Mouse (Mus musculus) midbrain, embryonic 10.5 days (tissue): ENCODE measurements at regions not wholly inside any gene's neighbourhood (a gene's known extent, or its start where the extent isn't known, plus 50 kb on each side); places are given as distances from the start of the nearest gene placed in this dataset.
A peak's percentile ranks its signal among the peaks of the same experiment; 100 is the strongest.

Source experiments
- DNase-seq: peaks from one replicate; pipeline ENCODE4 v3.0.0-alpha.2; 2017; ENCODE audit warnings: low spot score
- H3K27ac ChIP-seq: fragments of 300-500 bp; sonication (generic); replicated peaks from 2 replicates; pipeline ENCODE4 v1.5.1; 2016; ENCODE audit warnings: mild to moderate bottlenecking
- H3K27me3 ChIP-seq: fragments of 300-500 bp; sonication (generic); 2 replicates; pipeline ENCODE4 v1.6.1; 2016; ENCODE audit warnings: low read depth, mild to moderate bottlenecking; ENCODE audit not compliant: poor library complexity, severe bottlenecking
- H3K36me3 ChIP-seq: fragments of 300-500 bp; sonication (generic); 2 replicates; pipeline ENCODE4 v1.6.1; 2016; ENCODE audit warnings: mild to moderate bottlenecking, moderate library complexity
- H3K4me1 ChIP-seq: fragments of 300-500 bp; sonication (generic); 2 replicates; pipeline ENCODE4 v1.6.1; 2016
- H3K4me3 ChIP-seq: fragments of 300-500 bp; sonication (generic); 2 replicates; pipeline ENCODE4 v1.5.1; 2016; ENCODE audit warnings: mild to moderate bottlenecking, moderate library complexity
- H3K9me3 ChIP-seq: fragments of 300-500 bp; sonication (generic); replicated peaks from 2 replicates; pipeline ENCODE4 v1.6.1; 2016; ENCODE audit warnings: mild to moderate bottlenecking
- WGBS: fragments of 180-500 bp; shearing (Covaris S2); methylation state at CpG from one replicate; pipeline ENCODE4 v1.1.7; 2016; 5-methylcytosine and 5-hydroxymethylcytosine counted together

DNA sequence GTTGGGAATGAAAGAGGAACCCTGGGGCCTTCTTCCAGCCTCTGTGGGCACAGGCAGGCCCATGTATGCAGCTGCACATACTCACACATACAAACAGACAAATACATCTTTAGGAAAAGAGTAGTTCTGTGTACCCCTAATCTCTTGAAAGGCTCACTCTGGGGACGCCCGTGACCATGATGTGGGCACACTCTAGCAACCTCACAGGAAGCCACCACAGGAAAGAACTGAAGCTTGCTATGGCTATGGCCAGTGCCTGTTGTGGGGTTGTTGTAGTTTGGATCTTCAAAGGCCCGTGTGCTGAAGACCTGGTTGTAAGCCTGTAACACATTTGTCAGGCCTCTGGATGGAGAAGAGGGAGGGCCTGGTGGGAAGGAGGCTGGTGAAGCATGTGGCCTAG is 175.4 kb upstream of the Prok2 start:
- WGBS: 84% methylated on average over 3 of the region's 3 CpGs
- no peak for DNase-seq
- Histone ChIP-seq H3K27me3 (peaks cover 87% of the 10 kb centered on the region), H3K27ac (no peak overlapping the region), H3K36me3 (no peaks in the 10 kb centered on the region), H3K4me1 (no peaks in the 10 kb centered on the region), H3K4me3 (no peak overlapping the region), H3K9me3 (no peaks in the 10 kb centered on the region)

DNA sequence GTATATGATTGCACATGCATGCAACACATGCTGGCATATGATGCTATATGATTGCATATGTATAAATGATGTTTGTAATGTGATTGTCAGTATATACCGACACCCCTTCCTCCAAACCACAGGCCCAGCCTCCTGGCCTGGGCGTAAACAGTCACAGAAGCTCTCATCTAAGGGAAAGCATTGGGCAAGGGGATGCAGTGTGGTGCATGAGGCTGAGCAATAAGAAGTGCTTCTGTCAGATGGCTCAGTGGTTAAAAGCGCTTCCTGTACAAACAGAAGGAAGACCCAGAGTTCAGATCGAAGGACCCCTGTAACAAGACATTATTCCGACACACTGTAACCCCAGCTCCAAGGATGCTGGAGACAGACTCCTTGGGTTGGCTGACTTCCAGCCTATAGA is 175.0 kb upstream of the Prok2 start:
- Histone ChIP-seq H3K27ac (no peak overlapping the region), H3K27me3 (peaks cover 87% of the 10 kb centered on the region), H3K9me3 (no peaks in the 10 kb centered on the region), H3K4me3 (no peak overlapping the region), H3K4me1 (no peaks in the 10 kb centered on the region), H3K36me3 (no peaks in the 10 kb centered on the region)
- 89% methylated on average over 5 of the region's 5 CpGs for WGBS
- DNase-seq: no peak

DNA sequence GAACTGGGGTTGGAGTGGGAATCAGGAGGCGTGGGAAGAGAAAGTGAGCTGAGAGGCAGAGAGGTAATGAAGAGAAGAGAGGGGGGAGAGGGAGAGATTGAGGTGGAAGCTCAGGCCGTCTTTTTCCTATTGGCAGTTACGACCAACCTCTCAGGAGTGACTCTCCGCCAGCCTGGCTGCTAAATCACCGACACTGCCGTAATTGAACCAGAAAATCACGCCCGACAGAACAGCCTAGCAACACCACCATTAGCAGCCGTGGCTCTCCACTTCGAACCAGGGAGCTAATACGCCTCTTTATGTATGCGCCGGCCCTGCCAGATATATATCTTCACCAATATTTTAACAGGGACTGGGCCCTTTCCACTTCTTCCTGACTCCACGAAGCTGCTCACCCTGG is 173.5 kb upstream of the Prok2 start:
- Histone ChIP-seq H3K4me1 (no peaks in the 10 kb centered on the region), H3K36me3 (no peaks in the 10 kb centered on the region), H3K27ac (no peak overlapping the region), H3K4me3 (no peak overlapping the region), H3K27me3 (peaks cover 90% of the 10 kb centered on the region), H3K9me3 (no peaks in the 10 kb centered on the region)
- 82% methylated on average over 14 of the region's 14 CpGs for WGBS
- no peak for DNase-seq

DNA sequence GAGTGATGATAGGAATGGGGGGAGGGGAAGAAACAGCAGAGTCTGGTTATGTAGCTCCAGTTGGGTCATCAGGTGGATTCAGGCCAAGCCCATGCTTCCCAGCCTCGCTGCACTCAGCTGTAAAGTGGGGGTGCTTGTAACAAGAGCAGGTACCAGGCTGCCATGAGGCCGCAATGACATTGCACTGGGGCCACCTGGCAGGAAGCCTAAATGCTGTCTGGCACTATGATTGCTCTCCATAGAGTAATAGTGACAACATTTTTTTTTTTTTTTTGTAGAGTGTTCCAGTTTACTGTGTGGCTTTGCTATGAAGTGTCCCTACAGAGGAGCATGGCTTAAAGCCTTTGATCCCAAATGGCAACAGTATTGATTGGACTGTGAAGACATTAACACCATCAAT is 171.9 kb upstream of the Prok2 start:
- WGBS: 88% methylated on average over 2 of the region's 2 CpGs
- H3K36me3 ChIP-seq: no peaks in the 10 kb centered on the region
- H3K4me3 ChIP-seq: no peak overlapping the region
- H3K27ac ChIP-seq: no peak overlapping the region
- no peaks in the 10 kb centered on the region for H3K4me1 ChIP-seq
- no peaks in the 10 kb centered on the region for H3K9me3 ChIP-seq
- H3K27me3 ChIP-seq: peaks cover 86% of the 10 kb centered on the region
- no peak for DNase-seq

DNA sequence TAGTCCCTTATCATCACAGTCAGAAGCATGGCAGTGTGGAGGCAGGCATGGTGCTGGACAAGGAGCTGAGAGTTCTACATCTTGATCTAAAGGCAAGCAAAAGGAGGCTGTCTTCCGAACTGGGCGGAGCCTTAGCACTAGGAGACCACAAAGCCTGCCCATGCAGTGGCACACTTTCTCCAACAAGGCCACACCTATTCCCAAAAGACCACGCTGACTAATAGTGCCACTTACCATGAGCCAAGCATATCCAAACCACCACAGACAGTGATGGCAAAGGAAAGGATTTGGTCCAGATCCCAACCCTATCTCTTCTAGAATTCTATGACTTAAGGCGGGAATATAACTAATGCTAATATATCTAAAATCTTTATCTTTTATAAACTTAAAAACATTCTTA is 169.4 kb upstream of the Prok2 start:
- 90% methylated on average over 4 of the region's 4 CpGs for WGBS
- Histone ChIP-seq H3K27ac (no peak overlapping the region), H3K4me3 (no peak overlapping the region), H3K36me3 (no peaks in the 10 kb centered on the region), H3K4me1 (no peaks in the 10 kb centered on the region), H3K27me3 (peaks cover 81% of the 10 kb centered on the region), H3K9me3 (no peaks in the 10 kb centered on the region)
- DNase-seq: no peak

DNA sequence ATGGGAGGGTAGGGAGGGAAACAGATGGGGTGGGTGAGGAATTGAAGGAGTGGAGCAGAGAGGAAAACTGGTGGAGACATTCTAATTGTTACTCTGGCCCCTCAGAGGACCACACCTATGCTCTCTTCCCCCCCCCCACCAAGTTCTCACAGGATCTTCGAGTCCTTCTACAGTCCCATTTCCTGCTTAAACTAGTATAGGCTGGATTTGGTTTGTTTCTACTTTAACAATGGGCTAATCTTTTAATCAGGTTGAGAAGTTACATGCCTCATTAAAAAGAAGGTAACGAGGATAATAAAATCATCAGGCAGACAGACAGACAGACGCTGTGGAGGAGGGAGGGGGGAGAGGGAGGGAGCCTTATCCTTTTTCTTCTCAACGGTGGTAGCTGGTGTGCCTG is 167.7 kb upstream of the Prok2 start:
- WGBS: 56% methylated on average over 4 of the region's 4 CpGs
- Histone ChIP-seq H3K36me3 (no peaks in the 10 kb centered on the region), H3K27me3 (peaks cover 81% of the 10 kb centered on the region)

DNA sequence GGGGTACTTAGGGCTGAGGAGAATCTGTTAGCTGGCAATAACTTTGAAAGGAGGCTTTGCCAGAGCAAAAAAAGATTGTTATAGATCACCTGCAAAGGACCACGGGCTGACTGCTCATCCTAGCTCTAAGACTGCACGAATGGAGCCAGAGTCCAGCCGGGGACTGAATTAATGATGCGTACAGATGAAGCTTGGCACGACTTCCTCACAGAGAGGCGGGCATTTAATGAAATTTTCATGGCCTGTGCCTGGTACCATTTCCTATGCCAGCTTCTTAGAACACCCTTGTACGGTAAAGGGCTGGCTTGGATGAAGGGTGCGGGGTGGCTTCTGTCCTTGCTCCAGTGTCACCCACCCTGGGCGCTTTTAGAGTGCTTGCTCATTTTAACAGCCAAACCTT is 166.0 kb upstream of the Prok2 start:
- Histone ChIP-seq H3K27me3 (peaks cover 86% of the 10 kb centered on the region), H3K9me3 (no peaks in the 10 kb centered on the region)
- WGBS: 90% methylated on average over 9 of the region's 9 CpGs

More for the DNA sequence above, 167.7 kb upstream of the Prok2 start:
- Histone ChIP-seq H3K4me1 (peaks cover 3% of the 10 kb centered on the region; the same call in 1 of the 2 replicates), H3K4me3 (no peak overlapping the region), H3K9me3 (no peaks in the 10 kb centered on the region), H3K27ac (no peak overlapping the region)
- DNase-seq: no peak

DNA sequence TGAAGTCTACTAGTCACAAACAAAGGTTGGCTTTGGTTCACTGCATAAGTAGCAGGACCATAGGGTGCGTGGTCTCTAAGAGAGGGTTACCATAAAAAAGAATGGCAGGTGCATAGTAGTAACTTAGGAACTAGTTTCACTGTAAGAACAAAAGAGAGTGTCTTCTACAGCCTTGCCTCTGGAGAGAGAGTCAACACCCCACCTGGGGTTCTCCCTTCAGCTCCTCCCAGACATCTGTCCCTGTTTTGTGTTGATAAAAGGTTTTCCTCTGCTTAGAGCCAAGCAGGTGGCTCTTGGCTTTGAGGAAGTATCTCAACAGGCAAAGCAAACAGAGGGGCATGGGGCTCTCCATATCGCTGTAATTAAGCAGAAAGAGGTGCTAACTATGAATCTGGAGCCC is 165.6 kb upstream of the Prok2 start:
- Histone ChIP-seq H3K27me3 (peaks cover 86% of the 10 kb centered on the region), H3K4me3 (no peak overlapping the region), H3K36me3 (no peaks in the 10 kb centered on the region), H3K27ac (no peak overlapping the region), H3K4me1 (peaks cover 5% of the 10 kb centered on the region; the same call in 1 of the 2 replicates), H3K9me3 (no peaks in the 10 kb centered on the region)
- 45% methylated on average over 2 of the region's 2 CpGs for WGBS
- DNase-seq: no peak

More for the DNA sequence above, 166.0 kb upstream of the Prok2 start:
- peaks cover 5% of the 10 kb centered on the region; the same call in 1 of the 2 replicates for H3K4me1 ChIP-seq
- DNase-seq: no peak
- H3K36me3 ChIP-seq: no peaks in the 10 kb centered on the region
- H3K27ac ChIP-seq: no peak overlapping the region
- no peak overlapping the region for H3K4me3 ChIP-seq

DNA sequence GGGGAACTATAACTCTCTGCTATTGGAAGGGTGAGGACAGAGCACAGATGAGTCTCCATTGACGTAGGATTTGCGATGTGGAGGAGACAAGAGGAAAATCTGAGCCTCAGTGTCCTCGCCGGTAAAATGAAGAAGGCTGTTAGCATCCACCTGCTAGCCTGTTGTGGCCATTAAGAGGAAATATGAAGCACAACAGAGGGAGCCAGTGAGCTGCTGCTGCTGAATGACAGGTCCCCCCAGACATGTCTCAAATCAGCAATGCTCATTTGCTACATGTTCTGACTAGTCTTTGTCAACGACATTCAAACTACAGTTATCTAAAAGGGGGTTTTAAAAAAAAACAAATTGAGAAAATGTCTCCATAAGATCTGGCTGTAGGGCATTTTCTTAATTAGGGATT is 164.6 kb upstream of the Prok2 start:
- Histone ChIP-seq H3K4me1 (peaks cover 5% of the 10 kb centered on the region; the same call in 1 of the 2 replicates), H3K27ac (no peak overlapping the region), H3K36me3 (no peaks in the 10 kb centered on the region), H3K27me3 (peaks cover 87% of the 10 kb centered on the region), H3K9me3 (no peaks in the 10 kb centered on the region), H3K4me3 (no peak overlapping the region)
- WGBS: 94% methylated on average over 5 of the region's 5 CpGs
- no peak for DNase-seq

DNA sequence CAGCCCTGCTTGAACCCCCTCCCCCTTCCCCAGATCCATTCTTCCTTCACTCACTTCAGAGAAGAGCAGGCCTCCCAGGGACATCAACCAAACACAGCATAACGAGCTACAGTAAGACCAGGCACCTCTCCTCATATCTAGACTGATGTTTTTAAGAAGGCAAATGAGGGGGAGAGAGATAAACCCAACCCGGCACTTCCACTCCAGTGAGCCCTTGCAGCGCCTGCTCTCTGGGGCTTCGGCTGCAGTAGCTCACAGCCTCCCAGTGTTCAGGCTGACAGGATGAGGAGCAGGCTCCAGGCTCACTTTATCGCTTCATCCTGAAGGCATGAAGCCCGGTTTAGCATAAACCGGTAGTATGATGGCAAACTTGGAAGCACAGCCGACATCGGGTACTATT is 162.9 kb upstream of the Prok2 start:
- 28% methylated on average over 9 of the region's 9 CpGs for WGBS
- H3K36me3 ChIP-seq: no peaks in the 10 kb centered on the region
- no peaks in the 10 kb centered on the region for H3K9me3 ChIP-seq
- DNase-seq: no peak
- H3K4me3 ChIP-seq: no peak overlapping the region
- H3K4me1 ChIP-seq: peaks cover 21% of the 10 kb centered on the region
- no peak overlapping the region for H3K27ac ChIP-seq
- H3K27me3 ChIP-seq: peaks cover 88% of the 10 kb centered on the region

DNA sequence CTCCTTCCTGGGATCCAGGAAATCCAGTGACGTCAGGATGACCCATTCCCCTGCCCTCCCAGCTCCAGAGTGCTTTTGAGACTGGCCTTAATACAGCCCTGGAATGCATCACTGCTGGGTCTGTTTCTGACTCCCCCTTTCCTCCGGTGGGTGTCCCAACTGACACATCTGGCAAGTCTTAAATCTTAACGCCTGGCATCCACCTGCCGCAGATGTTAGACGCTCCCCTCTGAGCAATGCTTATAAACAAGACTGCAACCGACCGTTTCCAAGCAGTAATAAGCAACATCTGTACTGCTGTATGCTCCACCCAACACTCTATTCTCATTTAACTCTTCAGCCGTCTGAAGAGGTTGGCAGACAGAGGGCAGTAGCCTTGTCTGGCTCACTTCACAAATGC is 161.7 kb upstream of the Prok2 start:
- 63% methylated on average over 8 of the region's 8 CpGs for WGBS
- Histone ChIP-seq H3K4me3 (no peak overlapping the region), H3K27me3 (peaks cover 95% of the 10 kb centered on the region)

DNA sequence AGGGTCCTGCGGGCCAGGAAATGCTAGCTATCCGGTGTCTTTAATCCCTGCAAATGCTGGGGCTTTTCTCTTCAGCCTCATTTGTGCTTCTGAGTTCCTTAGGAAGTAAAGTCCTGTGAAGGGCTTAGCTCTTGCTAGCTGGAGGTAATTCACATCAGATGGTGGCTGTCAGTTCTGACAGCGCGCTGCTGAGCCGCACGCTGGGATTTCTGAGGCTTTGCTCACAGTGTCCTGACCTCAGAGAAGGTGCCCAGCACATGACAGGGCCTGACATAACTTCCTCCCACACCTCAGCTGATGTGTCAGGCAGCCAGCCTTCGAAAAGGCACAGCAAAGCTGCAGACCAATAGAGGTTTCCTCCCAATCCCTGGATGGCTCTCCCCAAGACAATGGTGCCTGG is 158.6 kb upstream of the Prok2 start:
- H3K27me3 ChIP-seq: peaks cover 97% of the 10 kb centered on the region
- H3K4me1 ChIP-seq: peaks cover 34% of the 10 kb centered on the region

More for the DNA sequence above, 161.7 kb upstream of the Prok2 start:
- Histone ChIP-seq H3K36me3 (no peaks in the 10 kb centered on the region), H3K27ac (no peak overlapping the region), H3K9me3 (no peaks in the 10 kb centered on the region), H3K4me1 (peaks cover 28% of the 10 kb centered on the region)
- DNase-seq: no peak

DNA sequence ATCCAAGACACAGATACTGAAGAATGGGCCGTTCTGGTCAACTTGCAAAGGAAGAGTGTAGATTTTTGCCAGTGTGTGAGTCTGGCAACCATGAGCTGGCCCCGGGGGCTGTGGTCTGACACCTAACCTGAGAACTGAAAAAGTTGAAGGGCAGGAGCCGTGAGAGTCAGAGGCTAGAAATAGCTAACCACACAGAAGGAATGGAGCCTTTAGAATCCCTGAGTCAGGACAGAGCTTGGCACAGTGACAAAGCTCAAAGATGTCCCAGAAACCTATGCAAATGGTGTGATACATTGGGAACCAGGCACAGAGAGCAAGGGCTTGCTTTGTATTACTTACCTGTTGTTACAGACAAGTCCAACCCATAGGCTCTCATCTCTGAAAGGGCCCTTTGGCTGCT is 157.9 kb upstream of the Prok2 start:
- Histone ChIP-seq H3K4me3 (no peak overlapping the region), H3K4me1 (peaks cover 32% of the 10 kb centered on the region)

More for the DNA sequence above, 158.6 kb upstream of the Prok2 start:
- Histone ChIP-seq H3K9me3 (no peaks in the 10 kb centered on the region), H3K4me3 (peak overlapping the region; percentile 11; the same call in 1 of the 2 replicates), H3K36me3 (no peaks in the 10 kb centered on the region), H3K27ac (peak overlapping the region; percentile 23; the same call in 1 of the 2 replicates)
- WGBS: 5% methylated on average over 7 of the region's 7 CpGs
- DNase-seq: peak; percentile 48

DNA sequence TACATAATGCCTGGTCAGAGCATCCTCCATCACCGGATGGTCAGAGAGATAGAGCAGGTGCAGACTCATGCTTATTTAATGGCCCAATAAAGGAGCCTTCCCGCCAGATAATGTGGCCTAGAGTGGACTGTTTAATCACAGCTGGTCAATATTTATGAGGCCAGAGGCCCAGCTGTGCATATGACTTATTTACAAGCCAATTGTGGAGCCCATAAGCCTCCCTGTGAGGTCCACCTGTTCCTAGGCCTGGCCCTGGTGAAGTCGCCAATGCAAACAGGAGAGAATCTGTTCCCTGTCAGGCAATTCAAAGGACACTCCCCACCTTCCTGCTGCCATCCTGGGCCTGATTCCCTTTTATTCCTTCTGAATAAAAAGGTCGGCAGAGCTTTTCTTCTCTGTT is 155.4 kb upstream of the Prok2 start:
- no peak overlapping the region for H3K4me3 ChIP-seq
- no peak overlapping the region for H3K27ac ChIP-seq
- DNase-seq: no peak
- no peaks in the 10 kb centered on the region for H3K9me3 ChIP-seq
- H3K4me1 ChIP-seq: peaks cover 29% of the 10 kb centered on the region
- 62% methylated on average over 4 of the region's 4 CpGs for WGBS
- H3K27me3 ChIP-seq: peaks cover 75% of the 10 kb centered on the region
- no peaks in the 10 kb centered on the region for H3K36me3 ChIP-seq

More for the DNA sequence above, 157.9 kb upstream of the Prok2 start:
- 77% methylated on average over 3 of the region's 3 CpGs for WGBS
- Histone ChIP-seq H3K36me3 (no peaks in the 10 kb centered on the region), H3K27me3 (peaks cover 97% of the 10 kb centered on the region), H3K27ac (no peak overlapping the region), H3K9me3 (no peaks in the 10 kb centered on the region)
- DNase-seq: no peak
